Mouse (Mus musculus): ENCODE measurements around the gene Pabpc1l. TPM values are rescaled to one million over a fixed set of nuclear protein-coding genes. Genes with fewer than 3 reads are reported as not detected.

The Pabpc1l gene
- polyA plus RNA-seq, 1 experiment, result 3.1 TPM

DNA sequence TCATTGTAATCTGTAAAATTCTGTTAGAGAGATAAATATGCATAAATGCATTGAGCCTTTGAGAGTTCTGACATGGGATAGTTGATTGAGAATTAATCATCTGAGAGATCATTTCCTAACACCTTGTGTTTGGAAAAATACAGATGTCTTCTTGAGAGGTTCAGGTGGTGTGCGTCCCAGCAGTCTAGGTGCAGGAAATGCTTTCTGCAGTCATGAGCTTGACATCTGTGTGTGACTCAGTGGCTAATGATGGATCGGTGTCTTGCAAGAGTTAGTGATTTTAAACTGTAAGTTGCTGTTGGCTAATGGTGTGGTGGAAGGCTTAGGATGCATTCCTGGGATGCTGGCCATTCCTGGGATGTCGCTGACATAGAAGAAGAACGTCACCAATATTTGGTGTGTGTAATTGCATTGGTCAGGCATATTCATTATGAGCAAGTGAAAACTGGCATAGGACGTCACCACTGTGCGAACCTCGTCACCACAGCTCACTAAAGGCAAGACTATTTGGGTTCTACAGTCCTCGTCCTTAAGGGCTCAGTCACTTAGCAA is 51.7 kb downstream of the Pabpc1l start:
- no peak overlapping the region for H3K4me3 ChIP-seq (replicated peaks; ENCODE audit: insufficient read depth, low read depth, low read length)
- no peaks in the 10 kb centered on the region for H3K27me3 ChIP-seq (ENCODE audit: control insufficient read depth, insufficient read depth, low read length)
- H3K4me1 ChIP-seq (ENCODE audit: control insufficient read depth, insufficient read depth, low read length), result no peaks in the 10 kb centered on the region
- no peak overlapping the region for H3K27ac ChIP-seq (ENCODE audit: insufficient read depth, low read length)
- 89% methylated on average over 8 of the region's 8 CpGs for WGBS
- no peak for TF ChIP-seq POLR2A (IDR thresholded peaks at IDR 0.05; ENCODE audit: borderline replicate concordance, insufficient read depth, low read length)
- TF ChIP-seq CTCF (IDR thresholded peaks at IDR 0.05; ENCODE audit: borderline replicate concordance, insufficient read depth, low read depth, low read length), result no peak
- DNase-seq, result no peak

GRCm38 (mm10) chr2:164077875-164078274 is 52.6 kb downstream of the Pabpc1l start:
- no peaks in the 10 kb centered on the region for H3K4me1 ChIP-seq (ENCODE audit: control insufficient read depth, insufficient read depth, low read length)
- H3K27ac ChIP-seq (ENCODE audit: insufficient read depth, low read length), result no peak overlapping the region
- 87% methylated on average over 5 of the region's 5 CpGs for WGBS
- H3K4me3 ChIP-seq (replicated peaks; ENCODE audit: insufficient read depth, low read depth, low read length), result no peak overlapping the region
- DNase-seq, result no peak
- no peak for TF ChIP-seq POLR2A (IDR thresholded peaks at IDR 0.05; ENCODE audit: borderline replicate concordance, insufficient read depth, low read length)
- no peak for TF ChIP-seq CTCF (IDR thresholded peaks at IDR 0.05; ENCODE audit: borderline replicate concordance, insufficient read depth, low read depth, low read length)
- H3K27me3 ChIP-seq (ENCODE audit: control insufficient read depth, insufficient read depth, low read length), result no peaks in the 10 kb centered on the region

GRCm38 (mm10) chr2:164079488-164079887 is 54.2 kb downstream of the Pabpc1l start:
- 96% methylated on average over 6 of the region's 6 CpGs for WGBS
- no peak for DNase-seq
- TF ChIP-seq POLR2A (IDR thresholded peaks at IDR 0.05; ENCODE audit: borderline replicate concordance, insufficient read depth, low read length), result no peak
- TF ChIP-seq CTCF (IDR thresholded peaks at IDR 0.05; ENCODE audit: borderline replicate concordance, insufficient read depth, low read depth, low read length), result no peak
- H3K4me3 ChIP-seq (replicated peaks; ENCODE audit: insufficient read depth, low read depth, low read length), result no peak overlapping the region
- H3K4me1 ChIP-seq (ENCODE audit: control insufficient read depth, insufficient read depth, low read length), result no peaks in the 10 kb centered on the region
- H3K27ac ChIP-seq (ENCODE audit: insufficient read depth, low read length), result no peak overlapping the region
- no peaks in the 10 kb centered on the region for H3K27me3 ChIP-seq (ENCODE audit: control insufficient read depth, insufficient read depth, low read length)

- 93% methylated on average over 10 of the region's 10 CpGs for WGBS
- H3K27me3 ChIP-seq (ENCODE audit: control insufficient read depth, insufficient read depth, low read length), result no peaks in the 10 kb centered on the region
- H3K4me1 ChIP-seq (ENCODE audit: control insufficient read depth, insufficient read depth, low read length), result no peaks in the 10 kb centered on the region
- H3K27ac ChIP-seq (ENCODE audit: insufficient read depth, low read length), result no peak overlapping the region
- DNase-seq, result no peak
- no peak overlapping the region for H3K4me3 ChIP-seq (replicated peaks; ENCODE audit: insufficient read depth, low read depth, low read length)
- TF ChIP-seq POLR2A (IDR thresholded peaks at IDR 0.05; ENCODE audit: borderline replicate concordance, insufficient read depth, low read length), result no peak
Measured at GRCm38 (mm10) chr2:164081577-164081976, 56.3 kb downstream of the Pabpc1l start.

DNA sequence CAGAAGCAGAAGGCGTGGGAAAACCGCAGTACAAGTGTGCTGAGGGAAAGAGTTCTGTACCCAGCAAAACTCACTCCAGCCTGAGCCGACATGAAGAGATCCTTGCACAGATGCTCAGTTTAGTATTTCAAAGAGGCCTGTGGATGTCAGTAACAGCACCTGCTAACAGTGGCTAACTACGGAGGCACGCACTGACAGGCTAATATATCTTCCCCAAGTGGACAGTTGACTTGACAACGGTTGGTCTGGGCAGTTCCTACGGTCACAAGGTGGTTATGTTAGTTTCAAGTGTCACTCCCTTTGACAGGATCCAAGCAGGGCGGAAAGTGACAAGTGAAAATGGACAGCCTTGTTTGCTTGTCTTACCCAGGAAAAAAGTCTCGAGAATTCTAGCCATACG is 56.9 kb downstream of the Pabpc1l start:
- no peak for TF ChIP-seq CTCF (IDR thresholded peaks at IDR 0.05; ENCODE audit: borderline replicate concordance, insufficient read depth, low read depth, low read length)
- no peak for TF ChIP-seq POLR2A (IDR thresholded peaks at IDR 0.05; ENCODE audit: borderline replicate concordance, insufficient read depth, low read length)
- Histone ChIP-seq H3K4me1 (ENCODE audit: control insufficient read depth, insufficient read depth, low read length) (no peaks in the 10 kb centered on the region), H3K4me3 (replicated peaks; ENCODE audit: insufficient read depth, low read depth, low read length) (no peak overlapping the region), H3K27ac (ENCODE audit: insufficient read depth, low read length) (no peak overlapping the region), H3K27me3 (ENCODE audit: control insufficient read depth, insufficient read depth, low read length) (no peaks in the 10 kb centered on the region)
- 96% methylated on average over 10 of the region's 10 CpGs for WGBS
- no peak for DNase-seq

- 88% methylated on average over 18 of the region's 19 CpGs for WGBS
- Histone ChIP-seq H3K27me3 (ENCODE audit: control insufficient read depth, insufficient read depth, low read length) (no peaks in the 10 kb centered on the region), H3K4me3 (replicated peaks; ENCODE audit: insufficient read depth, low read depth, low read length) (no peak overlapping the region), H3K4me1 (ENCODE audit: control insufficient read depth, insufficient read depth, low read length) (no peaks in the 10 kb centered on the region), H3K27ac (ENCODE audit: insufficient read depth, low read length) (no peak overlapping the region)
- DNase-seq, result no peak
- no peak for TF ChIP-seq POLR2A (IDR thresholded peaks at IDR 0.05; ENCODE audit: borderline replicate concordance, insufficient read depth, low read length)
- no peak for TF ChIP-seq CTCF (IDR thresholded peaks at IDR 0.05; ENCODE audit: borderline replicate concordance, insufficient read depth, low read depth, low read length)
Measured at GRCm38 (mm10) chr2:164083609-164084341, 58.5 kb downstream of the Pabpc1l start.

DNA sequence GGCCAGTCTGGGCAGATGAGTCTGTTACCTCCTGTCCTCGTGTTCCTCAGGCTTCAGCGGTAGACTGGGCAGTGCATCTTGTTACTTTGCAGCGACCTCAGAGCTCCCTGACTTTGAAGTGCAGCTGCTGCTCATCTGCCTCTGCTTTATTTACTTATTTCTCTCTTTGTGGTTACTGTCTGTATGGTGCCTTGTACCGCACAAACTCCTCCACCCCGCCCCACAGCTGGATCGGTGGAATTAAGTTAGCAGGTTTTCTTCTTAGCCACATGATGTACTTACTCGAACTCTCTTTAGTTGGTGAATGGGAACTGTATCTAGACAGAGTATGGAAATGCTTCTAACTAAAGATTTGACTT is 59.1 kb downstream of the Pabpc1l start:
- TF ChIP-seq CTCF (IDR thresholded peaks at IDR 0.05; ENCODE audit: borderline replicate concordance, insufficient read depth, low read depth, low read length), result no peak
- TF ChIP-seq POLR2A (IDR thresholded peaks at IDR 0.05; ENCODE audit: borderline replicate concordance, insufficient read depth, low read length), result no peak
- H3K27me3 ChIP-seq (ENCODE audit: control insufficient read depth, insufficient read depth, low read length), result no peaks in the 10 kb centered on the region
- H3K4me3 ChIP-seq (replicated peaks; ENCODE audit: insufficient read depth, low read depth, low read length), result no peak overlapping the region
- H3K4me1 ChIP-seq (ENCODE audit: control insufficient read depth, insufficient read depth, low read length), result no peaks in the 10 kb centered on the region
- 91% methylated on average over 7 of the region's 7 CpGs for WGBS
- no peak overlapping the region for H3K27ac ChIP-seq (ENCODE audit: insufficient read depth, low read length)
- no peak for DNase-seq

DNA sequence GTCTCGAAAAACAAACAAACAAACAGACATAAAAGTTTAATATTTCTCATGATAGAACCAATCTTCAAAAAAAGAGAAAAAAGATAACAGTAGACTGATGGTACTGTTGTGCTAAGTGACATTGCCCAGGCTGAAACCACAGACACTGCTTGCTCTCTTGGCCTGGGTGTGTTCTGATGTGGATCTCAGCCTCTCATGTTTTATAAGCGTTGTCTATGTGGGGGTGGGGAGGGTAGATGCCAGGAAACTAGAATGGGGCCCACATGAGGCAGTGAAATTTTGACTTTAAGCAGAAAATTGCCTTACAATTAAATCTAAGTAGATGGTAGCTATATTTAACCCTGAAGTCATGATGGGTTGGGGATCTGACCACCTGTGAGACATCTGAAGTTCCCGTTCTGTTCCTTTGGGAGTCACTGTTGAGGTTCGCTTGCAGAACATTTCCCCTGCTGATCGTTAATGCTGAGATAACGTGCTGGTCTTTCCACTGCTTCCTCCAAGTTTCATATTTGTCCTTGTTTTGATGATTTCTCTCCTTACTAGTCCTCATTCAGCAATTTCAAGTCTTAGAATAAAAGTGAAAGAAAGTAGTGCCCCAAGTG is 62.3 kb downstream of the Pabpc1l start:
- no peaks in the 10 kb centered on the region for H3K27me3 ChIP-seq (ENCODE audit: control insufficient read depth, insufficient read depth, low read length)
- H3K4me3 ChIP-seq (replicated peaks; ENCODE audit: insufficient read depth, low read depth, low read length), result no peak overlapping the region
- no peak overlapping the region for H3K27ac ChIP-seq (ENCODE audit: insufficient read depth, low read length)
- TF ChIP-seq POLR2A (IDR thresholded peaks at IDR 0.05; ENCODE audit: borderline replicate concordance, insufficient read depth, low read length) (no peak), CTCF (IDR thresholded peaks at IDR 0.05; ENCODE audit: borderline replicate concordance, insufficient read depth, low read depth, low read length) (no peak)
- DNase-seq, result no peak
- no peaks in the 10 kb centered on the region for H3K4me1 ChIP-seq (ENCODE audit: control insufficient read depth, insufficient read depth, low read length)
- WGBS, result 91% methylated on average over 6 of the region's 6 CpGs

Data from cerebellum, adult 2 months (tissue).